In the genomic region with DNA sequence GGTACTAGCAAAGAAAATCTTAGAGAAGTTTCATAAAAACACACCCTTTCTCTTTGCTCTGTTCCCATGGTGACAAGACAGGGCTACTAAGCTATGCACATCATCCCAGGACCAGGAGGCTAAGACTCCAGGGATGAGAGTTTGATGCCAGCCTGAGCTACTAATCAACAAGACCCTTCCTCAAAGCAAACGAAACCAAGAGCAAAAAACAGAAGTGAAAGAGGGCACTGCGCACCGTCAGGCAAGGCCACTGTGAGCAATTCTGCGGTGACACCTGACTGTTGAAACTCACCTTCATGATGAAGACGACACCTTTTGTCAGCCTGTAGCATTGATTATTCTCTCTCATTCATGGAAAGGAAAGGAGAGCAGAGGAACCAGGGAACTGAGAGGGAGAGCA, we compare ENCODE assay signal across 24 mouse cellular contexts.
"Had no signal": no experiment of that assay in that cellular context is flagged by ENCODE, and none has a peak within 500 bp of the region (broad histone marks: within the 10 kb centered on the region; RNA-seq: fewer than 3 reads in every experiment).

No protein-coding gene starts in this region.

- H3K27me3 ChIP-seq: heart, embryonic 12.5 days; hindbrain, embryonic 13.5 days; hindbrain, embryonic 15.5 days; intestine, embryonic 15.5 days; limb, embryonic 13.5 days; limb, embryonic 15.5 days; liver, embryonic 12.5 days had no signal

- H3K9me3 ChIP-seq: heart, embryonic 10.5 days; heart, embryonic 12.5 days; hindbrain, embryonic 13.5 days; hindbrain, embryonic 15.5 days; intestine, embryonic 15.5 days; limb, embryonic 13.5 days; limb, embryonic 15.5 days; liver, embryonic 12.5 days had no signal

- ATAC-seq: inflammation-experienced regulatory T-cells, adult 6 months; intestine, embryonic 15.5 days; intestine, postnatal 0 days; liver, embryonic 12.5 days had no signal

- H3K4me1 ChIP-seq: hindbrain, embryonic 13.5 days; hindbrain, embryonic 15.5 days; intestine, embryonic 15.5 days; limb, embryonic 13.5 days; limb, embryonic 15.5 days had no signal

- H3K9ac ChIP-seq: heart, embryonic 12.5 days; hindbrain, embryonic 13.5 days; hindbrain, embryonic 15.5 days; intestine, embryonic 15.5 days; limb, embryonic 13.5 days; limb, embryonic 15.5 days; liver, embryonic 12.5 days; liver, embryonic 14.5 days had no signal

- H3K4me2 ChIP-seq: heart, embryonic 12.5 days; hindbrain, embryonic 13.5 days; hindbrain, embryonic 15.5 days; intestine, embryonic 15.5 days; limb, embryonic 13.5 days; limb, embryonic 15.5 days; liver, embryonic 12.5 days had no signal

- H3K4me3 ChIP-seq: gastrocnemius, adult 2 months; heart, embryonic 10.5 days; heart, embryonic 12.5 days; hindbrain, embryonic 13.5 days; hindbrain, embryonic 15.5 days; intestine, embryonic 15.5 days; layer of hippocampus, adult 2 months; left cerebral cortex, adult 2 months; limb, embryonic 13.5 days; limb, embryonic 15.5 days; liver, embryonic 12.5 days had no signal

- H3K27ac ChIP-seq: gastrocnemius, adult 2 months; heart, embryonic 10.5 days; hindbrain, embryonic 13.5 days; hindbrain, embryonic 15.5 days; intestine, embryonic 15.5 days; layer of hippocampus, adult 2 months; left cerebral cortex, adult 2 months; limb, embryonic 13.5 days; limb, embryonic 15.5 days; liver, embryonic 12.5 days; liver, embryonic 14.5 days had no signal

- DNase-seq: gastrocnemius, adult 2 months; gastrocnemius, postnatal 10 days; gastrocnemius, postnatal 25 days; heart, adult 18-20 months; heart, postnatal 10 days; kidney, adult 18-20 months; kidney, adult 8-10 months; kidney, postnatal 10 days; kidney, postnatal 25 days; kidney, postnatal 4 days; left cerebral cortex, postnatal 4 days had no signal
